Mouse (Mus musculus) Muller cell, postnatal 12 days (primary cell): Measurements from ENCODE around the gene Ptprg.
"Not testable (repeated sequence)": the region's sequence is repeated elsewhere in the genome, so short reads cannot be mapped to it uniquely, and the experiment has no call there.

ENCODE experiments used
- DNase-seq: peaks from one replicate; pipeline ENCODE4 v3.0.0-alpha.2; 2015; ENCODE audit errors: inconsistent ontology term

The Ptprg gene

GRCm38 (mm10) chr14:11732376-11732775 is 179.0 kb downstream of the Ptprg start:
- DNase-seq, result no peak

DNA sequence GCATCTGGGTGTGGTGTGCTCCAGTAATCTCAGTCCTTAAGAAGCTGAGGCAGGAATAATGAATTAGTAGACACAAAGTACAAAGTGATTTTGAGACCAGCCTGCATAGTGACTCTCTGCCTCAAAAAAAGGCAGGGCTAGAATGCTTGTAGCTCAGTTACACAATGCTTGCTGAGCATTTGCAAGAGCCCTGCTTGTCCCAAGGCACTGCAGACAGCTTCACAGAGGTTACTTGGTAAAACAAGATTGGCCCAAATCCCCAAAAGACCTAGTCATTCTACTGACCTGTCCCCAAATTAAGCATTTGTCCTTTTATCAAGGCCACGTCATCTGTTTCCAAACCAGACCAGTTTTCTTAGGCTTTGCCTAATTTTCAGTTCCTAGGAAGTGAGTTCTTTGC is 190.4 kb downstream of the Ptprg start:
- DNase-seq, result no peak

- DNase-seq, result no peak
These were observed 199.3 kb downstream of the Ptprg start for GRCm38 (mm10) chr14:11752678-11753077.

DNA sequence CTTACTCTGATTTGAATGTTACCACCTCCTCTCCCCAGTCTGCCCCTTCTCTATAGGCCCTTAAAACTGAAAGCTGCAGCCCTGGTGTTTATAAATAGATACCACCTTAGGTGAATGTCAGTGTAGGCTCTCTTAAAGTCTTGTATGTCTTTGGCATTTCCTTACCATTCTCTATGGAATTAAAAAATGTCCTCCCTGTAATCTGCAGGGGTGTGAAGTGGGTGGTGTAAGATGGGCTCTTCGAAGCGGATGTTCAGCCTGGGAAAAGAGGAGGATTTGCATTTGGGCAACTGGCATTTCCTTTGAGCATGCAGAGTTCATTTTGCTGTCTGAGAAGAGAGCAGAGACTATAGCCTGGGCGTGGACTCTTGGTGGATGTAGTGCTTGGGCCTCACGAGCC is 201.3 kb downstream of the Ptprg start:
- no peak for DNase-seq

- no peak for DNase-seq
These were observed 204.9 kb downstream of the Ptprg start for GRCm38 (mm10) chr14:11758185-11758584.

DNA sequence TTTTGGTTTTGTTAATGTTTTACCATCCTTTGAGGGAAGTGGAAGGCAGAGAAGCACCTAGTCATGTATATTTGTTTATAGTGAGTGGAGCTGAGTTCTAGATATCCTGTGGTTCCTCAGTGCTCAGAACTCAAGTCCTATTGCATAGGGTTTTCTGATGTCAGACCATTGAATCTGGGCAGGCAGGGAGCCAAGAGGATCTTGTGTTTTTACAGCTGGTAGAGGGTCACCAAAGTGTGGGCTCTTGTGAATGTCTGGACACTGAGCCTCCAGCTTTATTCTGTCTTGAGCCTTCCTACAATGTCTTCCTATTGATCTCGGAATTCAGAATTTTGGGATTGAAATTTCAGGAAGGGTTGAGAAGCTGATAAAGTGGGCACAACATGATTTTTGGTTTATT is 206.0 kb downstream of the Ptprg start:
- no peak for DNase-seq

GRCm38 (mm10) chr14:11762995-11763394 is 209.7 kb downstream of the Ptprg start:
- no peak for DNase-seq

- no peak for DNase-seq
These were observed 219.4 kb downstream of the Ptprg start for GRCm38 (mm10) chr14:11772736-11773135.

GRCm38 (mm10) chr14:11774476-11775037 is 221.2 kb downstream of the Ptprg start:
- peak; percentile 51 for DNase-seq

DNA sequence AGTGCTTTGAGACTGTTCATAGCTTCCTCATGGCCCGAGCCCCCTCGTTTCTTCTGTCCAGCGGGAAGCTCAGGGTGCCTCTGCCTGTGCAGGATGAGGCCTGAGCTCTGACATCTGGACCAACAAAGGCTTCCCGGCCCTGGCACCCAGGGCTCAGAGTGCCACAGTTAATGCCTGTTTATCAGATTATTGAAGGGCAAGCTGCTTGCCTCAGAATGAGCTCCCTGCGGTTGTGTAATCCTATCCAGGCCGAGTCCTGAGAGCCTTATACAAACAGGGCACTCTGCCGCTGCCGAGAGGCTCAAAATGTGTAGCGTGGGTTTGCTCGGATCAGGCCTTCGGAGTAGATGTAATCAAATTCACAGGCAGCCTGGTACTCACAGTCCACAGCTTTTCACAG is 221.9 kb downstream of the Ptprg start:
- peak; percentile 61 for DNase-seq

DNA sequence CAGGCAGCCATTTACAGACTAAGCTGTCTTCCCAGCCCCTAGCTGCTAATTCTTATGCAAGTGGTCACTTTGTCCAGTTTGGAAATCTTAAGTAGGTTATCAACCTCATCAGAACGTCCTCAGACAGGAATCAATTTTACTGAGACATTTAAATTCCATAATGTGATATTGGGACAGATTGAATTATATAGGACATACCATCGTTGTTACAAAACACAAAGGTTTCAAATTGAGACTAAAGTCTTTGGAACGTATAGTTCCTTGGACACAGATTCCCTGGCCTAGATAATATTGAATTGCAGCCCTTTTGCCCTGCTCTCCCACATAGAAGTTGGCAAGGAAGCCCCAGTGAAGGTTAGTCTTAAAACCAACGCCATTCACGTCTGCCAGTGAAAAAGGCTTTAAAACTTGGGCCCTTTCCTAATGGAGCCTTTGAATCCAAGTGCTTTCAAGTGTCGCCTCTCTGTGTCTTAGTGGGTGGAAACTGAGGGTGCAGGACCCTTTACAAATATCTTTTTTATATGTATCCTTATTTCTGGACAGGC is 222.7 kb downstream of the Ptprg start:
- no peak for DNase-seq

DNA sequence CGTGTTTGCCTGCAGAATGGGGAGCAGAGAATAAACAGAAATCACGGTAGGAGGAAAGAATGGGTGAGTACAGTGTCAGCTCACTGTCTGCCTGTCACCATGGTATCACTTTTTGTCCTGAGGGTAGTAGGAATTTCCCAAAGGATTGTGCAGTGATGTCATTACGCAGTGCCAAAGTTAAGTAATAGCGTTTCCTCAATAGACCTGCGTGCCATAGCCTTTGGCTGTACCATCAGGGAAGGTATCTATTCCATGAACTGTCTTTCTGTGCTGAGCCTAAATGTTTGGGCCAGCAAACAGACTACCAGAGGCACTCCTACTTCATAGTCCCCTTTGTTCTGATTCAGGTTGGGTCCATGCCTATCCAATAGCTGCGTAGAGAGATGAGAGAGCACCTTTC is 223.2 kb downstream of the Ptprg start:
- DNase-seq, result no peak

- DNase-seq, result no peak
These were observed 237.9 kb downstream of the Ptprg start for GRCm38 (mm10) chr14:11791190-11791589.

GRCm38 (mm10) chr14:11793847-11794246 is 240.5 kb downstream of the Ptprg start:
- no peak for DNase-seq

GRCm38 (mm10) chr14:11802355-11803035 is 249.2 kb downstream of the Ptprg start:
- DNase-seq, result no peak

DNA sequence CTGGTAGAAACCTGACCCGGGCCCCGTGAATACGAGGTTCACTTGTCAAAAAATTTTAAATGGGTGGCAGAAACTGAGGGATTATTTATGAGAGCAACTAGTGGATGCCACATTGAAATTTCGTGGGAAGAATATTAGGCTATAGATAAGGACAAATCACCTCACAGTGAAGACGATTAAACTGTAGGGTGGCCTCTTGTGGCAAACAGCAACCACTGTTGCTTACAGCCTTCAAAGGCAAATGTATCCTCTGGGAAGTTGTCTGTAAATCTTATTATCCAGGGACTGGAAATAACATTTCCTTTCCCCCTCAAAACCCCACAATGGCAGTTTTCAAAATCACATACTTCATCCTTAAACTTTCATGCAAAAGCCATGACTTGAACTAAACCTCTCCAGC is 253.3 kb downstream of the Ptprg start:
- no peak for DNase-seq

- DNase-seq, result no peak
These were observed 254.1 kb downstream of the Ptprg start for GRCm38 (mm10) chr14:11807465-11807864.

DNA sequence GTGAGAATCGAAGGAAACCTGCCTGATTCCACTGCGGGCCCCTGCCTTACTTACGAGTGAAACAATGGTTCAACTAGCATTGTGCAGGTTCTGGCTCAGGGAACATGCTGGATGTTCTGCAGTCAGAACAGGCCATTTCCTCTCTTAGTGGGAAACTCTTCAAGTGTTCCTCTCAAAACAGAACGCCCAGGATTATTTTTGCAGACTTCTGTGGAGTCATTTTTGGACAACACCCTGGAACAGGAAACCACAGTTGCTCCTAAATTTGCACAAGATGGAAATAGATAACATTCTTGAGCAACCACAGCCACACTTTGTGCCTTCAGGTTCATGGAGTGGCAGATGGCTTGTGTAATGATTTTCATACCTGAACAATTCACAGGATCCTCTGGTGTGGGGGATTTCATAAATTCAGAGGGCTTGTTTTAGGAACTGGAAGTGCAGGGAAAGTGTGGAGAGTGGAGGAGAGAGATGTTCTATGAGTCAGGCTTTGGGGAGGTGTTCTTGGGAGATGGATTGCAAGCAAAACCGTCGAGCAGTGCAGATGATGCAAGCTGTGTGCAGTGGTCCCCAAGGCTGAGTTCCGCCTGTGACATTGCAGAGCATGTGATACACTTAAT is 257.9 kb downstream of the Ptprg start:
- peak; percentile 29 for DNase-seq

GRCm38 (mm10) chr14:11812291-11812690 is 259.0 kb downstream of the Ptprg start:
- DNase-seq, result no peak

DNA sequence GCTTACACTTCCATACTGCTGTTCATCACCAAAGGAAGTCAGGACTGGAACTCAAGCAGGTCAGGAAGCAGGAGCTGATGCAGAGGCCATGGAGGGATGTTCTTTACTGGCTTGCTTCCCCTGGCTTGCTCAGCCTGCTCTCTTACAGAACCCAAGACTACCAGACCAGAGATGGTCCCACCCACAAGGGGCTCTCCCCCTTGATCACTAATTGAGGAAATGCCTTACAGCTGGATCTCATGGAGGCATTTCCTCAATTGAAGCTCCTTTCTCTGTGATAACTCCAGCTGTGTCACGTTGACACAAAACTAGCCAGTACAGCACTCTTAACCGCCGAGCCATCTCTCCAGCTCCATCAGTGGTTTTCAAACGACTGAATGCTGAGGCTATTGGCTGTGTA is 261.5 kb downstream of the Ptprg start:
- not testable (repeated sequence) for DNase-seq

DNA sequence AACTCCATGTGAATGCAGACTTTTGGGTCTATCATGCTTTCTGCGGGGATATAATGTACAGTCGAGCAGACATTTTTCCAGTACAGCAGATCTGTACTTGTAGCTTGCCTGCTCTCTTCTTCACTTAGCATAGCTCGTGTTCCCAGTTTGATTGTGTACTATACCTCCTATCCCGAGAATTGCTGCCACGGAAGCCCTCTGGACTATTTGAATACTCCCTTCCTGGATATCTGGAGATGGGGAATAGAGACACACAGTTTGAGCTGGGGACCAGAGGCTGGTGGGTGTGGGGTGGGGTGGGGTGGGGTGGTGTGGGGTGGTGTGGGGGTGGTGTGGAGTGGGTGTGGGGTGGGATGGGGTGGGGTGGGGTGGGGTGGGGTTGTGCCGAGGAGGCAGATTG is 263.9 kb downstream of the Ptprg start:
- DNase-seq, result no peak

- no peak for DNase-seq
These were observed 264.7 kb downstream of the Ptprg start for GRCm38 (mm10) chr14:11818054-11818453.

- DNase-seq, result no peak
These were observed 265.4 kb downstream of the Ptprg start for GRCm38 (mm10) chr14:11818721-11819120.
